In genomic region chr1:86504697-86505421, GRCm38 (mm10) we compare ENCODE assay signal across 8 mouse cellular contexts. TPM values are rescaled to one million over a fixed set of nuclear protein-coding genes. Genes with fewer than 3 reads are reported as not detected.
DNase-seq lines count a peak whose midpoint lies in the region; ATAC-seq and TF ChIP-seq lines count a peak whose summit lies in the region.

No protein-coding gene starts in this region.

- intact Hi-C loops in heart, adult 2 months (cut with DNase I), result loop anchor here (5.0 kb wide), 1 partner anchor 143 kb away; no protein-coding TSS in a partner anchor

- no peaks in the 10 kb centered on the region for H3K79me2 ChIP-seq in heart, adult 2 months (replicated peaks; ENCODE audit: control insufficient read depth, insufficient read depth, low read length)
- H3K79me2 ChIP-seq in myocyte (ENCODE audit: control insufficient read depth, insufficient read depth), result no peaks in the 10 kb centered on the region

- peaks cover 26% of the 10 kb centered on the region for H3K27me3 ChIP-seq in erythroblast, embryonic 14.5 days (ENCODE audit: control insufficient read depth)
- H3K27me3 ChIP-seq in G1E (ENCODE audit: insufficient read depth, low read length), result peaks cover 31% of the 10 kb centered on the region
- no peaks in the 10 kb centered on the region for H3K27me3 ChIP-seq in heart, adult 2 months (ENCODE audit: control insufficient read depth, insufficient read depth, low read length)
- H3K27me3 ChIP-seq in limb, embryonic 11.5 days (ENCODE audit: control insufficient read depth, insufficient read depth, low read length), result no peaks in the 10 kb centered on the region
- H3K27me3 ChIP-seq in myocyte (ENCODE audit: control insufficient read depth, insufficient read depth, insufficient read length), result no peaks in the 10 kb centered on the region

- peak overlapping the region; percentile 97 for H3K27ac ChIP-seq in heart, adult 2 months
- peak overlapping the region; percentile 100 for H3K27ac ChIP-seq in limb, embryonic 11.5 days (replicated peaks; ENCODE audit: low read depth, low read length)

- H3K4me3 ChIP-seq in erythroblast, embryonic 14.5 days (replicated peaks), result peak overlapping the region; percentile 64
- H3K4me3 ChIP-seq in G1E (ENCODE audit: low read depth, low read length), result peak overlapping the region; percentile 71
- peak overlapping the region; percentile 56 for H3K4me3 ChIP-seq in heart, adult 2 months
- peak overlapping the region; percentile 34 for H3K4me3 ChIP-seq in limb, embryonic 11.5 days (ENCODE audit: low read depth, low read length)
- H3K4me3 ChIP-seq in myocyte, result peak overlapping the region; percentile 29

- H3K4me2 ChIP-seq in limb, embryonic 11.5 days (ENCODE audit: low read depth, severe bottlenecking), result peak overlapping the region; percentile 75
- H3K4me2 ChIP-seq in myocyte (ENCODE audit: low read depth), result peak overlapping the region; percentile 97

- DNase-seq in G1E (ENCODE audit: low spot score), result no peak
- DNase-seq in heart, adult 2 months, result peak; percentile 56 to 57
- peak; percentile 60 for DNase-seq in limb, embryonic 11.5 days (ENCODE audit: low spot score)
- no peak for DNase-seq in adrenal gland, postnatal 25 days
- DNase-seq in gastrocnemius, adult 8-10 months (ENCODE audit: low spot score in 2 of 2), result no peak

- H3K36me3 ChIP-seq in erythroblast, embryonic 14.5 days (ENCODE audit: control insufficient read depth), result no peaks in the 10 kb centered on the region
- H3K36me3 ChIP-seq in G1E (replicated peaks) (no peaks in the 10 kb centered on the region), myocyte (ENCODE audit: control insufficient read depth, insufficient read depth) (no peaks in the 10 kb centered on the region)
- H3K36me3 ChIP-seq in heart, adult 2 months (ENCODE audit: control insufficient read depth, insufficient read depth, low read length), result no peaks in the 10 kb centered on the region
- H3K36me3 ChIP-seq in limb, embryonic 11.5 days (ENCODE audit: control insufficient read depth, insufficient read depth, low read length), result no peaks in the 10 kb centered on the region

- no peaks in the 10 kb centered on the region for H3K9me3 ChIP-seq in erythroblast, embryonic 14.5 days (ENCODE audit: control insufficient read depth, low read length)
- H3K9me3 ChIP-seq in G1E (replicated peaks), result no peaks in the 10 kb centered on the region
- H3K9me3 ChIP-seq in limb, embryonic 11.5 days (ENCODE audit: control insufficient read depth, low read length), result no peaks in the 10 kb centered on the region

- no peak for TF ChIP-seq CTCF in G1E (IDR thresholded peaks at IDR 0.05; ENCODE audit: low read depth, low read length)
- TF ChIP-seq CTCF in heart, adult 2 months (IDR thresholded peaks at IDR 0.05), result no peak

- H3K4me1 ChIP-seq in erythroblast, embryonic 14.5 days (ENCODE audit: control insufficient read depth), result peaks cover 73% of the 10 kb centered on the region
- peaks cover 78% of the 10 kb centered on the region for H3K4me1 ChIP-seq in G1E (ENCODE audit: insufficient read depth, low read depth, low read length)
- peaks cover 20% of the 10 kb centered on the region for H3K4me1 ChIP-seq in heart, adult 2 months (ENCODE audit: control insufficient read depth, insufficient read depth, low read length)
- peaks cover 44% of the 10 kb centered on the region for H3K4me1 ChIP-seq in limb, embryonic 11.5 days (ENCODE audit: control insufficient read depth, insufficient read depth, low read length)

- no peak overlapping the region for H3ac ChIP-seq in myocyte (ENCODE audit: control insufficient read depth, insufficient read length)

- 18% methylated on average over 19 of the region's 19 CpGs for WGBS in heart, adult 2 months
- WGBS in limb, embryonic 11.5 days, result 23% methylated on average over 19 of the region's 19 CpGs

- no peak for ATAC-seq in erythroblast, adult 5-6 weeks (replicated peaks; ENCODE audit: low FRiP score, poor library complexity, severe bottlenecking)
- no peak for ATAC-seq in G1E (ENCODE audit: extremely low read depth, insufficient number of reproducible peaks, low FRiP score, poor library complexity, severe bottlenecking)
- no peak for ATAC-seq in limb, embryonic 11.5 days (ENCODE audit: insufficient number of reproducible peaks, low FRiP score, low TSS enrichment, low read depth)

- TF ChIP-seq EP300 in heart, adult 2 months (IDR thresholded peaks at IDR 0.05; ENCODE audit: insufficient read depth, low read depth, low read length), result no peak

- H3K9ac ChIP-seq in heart, adult 2 months (ENCODE audit: low read depth, low read length), result peak overlapping the region; percentile 76
- H3K9ac ChIP-seq in limb, embryonic 11.5 days (ENCODE audit: low read length), result peak overlapping the region; percentile 91

- no peak for TF ChIP-seq POLR2A in heart, adult 2 months (IDR thresholded peaks at IDR 0.05; ENCODE audit: insufficient read depth, low read depth, low read length)
- no peak for TF ChIP-seq POLR2A in myocyte (IDR thresholded peaks at IDR 0.05; ENCODE audit: insufficient read length, low read depth)

TF ChIP-seq in myocyte, 11 proteins besides CTCF, POLR2A, EP300 and RAD21:
- no peak for TF ChIP-seq TCF12 (IDR thresholded peaks at IDR 0.05; ENCODE audit: insufficient read depth, poor library complexity, severe bottlenecking)
- no peak for TF ChIP-seq POLR2AphosphoS2 (IDR thresholded peaks at IDR 0.05; ENCODE audit: insufficient read length, low read depth)

RNA-seq across cellular contexts. Expression of gene Ptma, which starts 21.7 kb away (rescaled TPM):
- polyA plus RNA-seq in erythroblast, embryonic 14.5 days (2012), result 597 and 661 TPM in 2 replicates
- total RNA-seq in erythroblast, adult 5-6 weeks (2015; ENCODE audit: low replicate concordance), result 1,027 and 1,158 TPM in 2 replicates
- 910 and 1,101 TPM in 2 replicates for total RNA-seq in erythroblast, adult 5-6 weeks (2017; ENCODE audit: low replicate concordance)
- total RNA-seq in G1E (2014; fragmentation: Nextera tagmentation) (2,671 and 3,097 TPM in 2 replicates), G1E (2017) (4,796 and 5,087 TPM in 2 replicates)
- polyA plus RNA-seq in G1E (2012) (14,052 and 14,774 TPM in 2 replicates), myocyte (2012; fragmentation: generic; extraction: Trizol) (593 TPM)
- 100 to 1,000 TPM; 200 to 227 TPM for total RNA-seq in heart, adult 2 months (2021)
- polyA plus RNA-seq in heart, adult 2 months (2012; rRNA removed), result 169 and 177 TPM in 2 replicates
- 4,370 and 4,506 TPM in 2 replicates for polyA plus RNA-seq in limb, embryonic 11.5 days (2014; fragmentation: Nextera tagmentation; extraction: Ambion mirVana)
- 556 and 574 TPM in 2 replicates for total RNA-seq in adrenal gland, postnatal 25 days (2021)
- 10 to 100 TPM; 50.9 to 76.9 (median 67.7) TPM for total RNA-seq in gastrocnemius, adult 8-10 months (2022)

Comparison
In these comparisons a context has a peak if more than half of its experiments do, and no peak if none do; other contexts are left out.
1. DNase-seq: peak in heart, adult 2 months (2 of 2) and limb, embryonic 11.5 days (single experiment); none in G1E (single experiment), adrenal gland, postnatal 25 days (single experiment) and gastrocnemius, adult 8-10 months (0 of 2).
2. Peak in every context shown above with its lines, with median percentiles within 50 percentile points of each other: H3K4me3 ChIP-seq.